Mouse (Mus musculus): ENCODE data around the gene Tnfsfm13. TPM values are rescaled to one million over a fixed set of nuclear protein-coding genes. Genes with fewer than 3 reads are reported as not detected.

Tnfsfm13 gene
- polyA plus RNA-seq, 2 experiments from 2014 or later, result not detected

- ATAC-seq, result no peak
Measured at GRCm38 (mm10) chr11:69645860-69646259, 50.0 kb downstream of the Tnfsfm13 start.

- no peak for ATAC-seq
Measured at GRCm38 (mm10) chr11:69635471-69635870, 60.4 kb downstream of the Tnfsfm13 start.

GRCm38 (mm10) chr11:69633128-69633866, 62.6 kb downstream of the Tnfsfm13 start:
- peak; percentile 24 for ATAC-seq

Other genes starting within 250 kb of the Tnfsfm13 start
- under 1 TPM in 1 of 2 experiments, not detected in 1; 0.09 TPM for gene Dnah2, start 147.0 kb downstream of the Tnfsfm13 start, polyA plus RNA-seq (2017; shearing (Covaris generic))
- under 1 TPM; 0.27 to 0.37 TPM for gene Efnb3, start 135.9 kb downstream of the Tnfsfm13 start, polyA plus RNA-seq (2017; shearing (Covaris generic))
- 10 to 100 TPM; 23.0 to 31.9 TPM for gene Wrap53, start 115.8 kb downstream of the Tnfsfm13 start, polyA plus RNA-seq (2017; shearing (Covaris generic))
- 100 to 1,000 TPM; 307 to 416 TPM for gene Trp53, start 115.7 kb downstream of the Tnfsfm13 start, polyA plus RNA-seq (2017; shearing (Covaris generic))
- not detected for gene Atp1b2, start 90.2 kb downstream of the Tnfsfm13 start, polyA plus RNA-seq (2017; shearing (Covaris generic))
- gene Shbg, start 78.2 kb downstream of the Tnfsfm13 start, polyA plus RNA-seq (2017; shearing (Covaris generic)), result not detected
- gene Sat2, start 74.1 kb downstream of the Tnfsfm13 start, polyA plus RNA-seq (2017; shearing (Covaris generic)), result not detected
- gene Fxr2, start 63.1 kb downstream of the Tnfsfm13 start, polyA plus RNA-seq (2017; shearing (Covaris generic)), result 10 to 100 TPM; 11.0 to 11.2 TPM
- under 1 TPM in 1 of 2 experiments, not detected in 1; 0.81 TPM for gene Sox15, start 40.8 kb downstream of the Tnfsfm13 start, polyA plus RNA-seq (2017; shearing (Covaris generic))
- 10 to 100 TPM; 34.8 to 85.1 TPM for gene Mpdu1, start 33.5 kb downstream of the Tnfsfm13 start, polyA plus RNA-seq (2017; shearing (Covaris generic))
- 1 to 10 TPM; 3.0 to 5.8 TPM for gene Cd68, start 29.9 kb downstream of the Tnfsfm13 start, polyA plus RNA-seq (2017; shearing (Covaris generic))
- gene Eif4a1, start 23.7 kb downstream of the Tnfsfm13 start, polyA plus RNA-seq (2017; shearing (Covaris generic)), result 100 to 1,000 TPM; 166 to 236 TPM
- 10 to 100 TPM; 31.6 to 47.4 TPM for gene Senp3, start 14.0 kb downstream of the Tnfsfm13 start, polyA plus RNA-seq (2017; shearing (Covaris generic))
- not detected for gene Tnfsf13, start 10.3 kb downstream of the Tnfsfm13 start, polyA plus RNA-seq (2017; shearing (Covaris generic))
- gene Tnfsf12, start 249 bp downstream of the Tnfsfm13 start, polyA plus RNA-seq (2017; shearing (Covaris generic)), result under 1 TPM in 1 of 2 experiments, not detected in 1; 0.23 TPM
- gene Polr2a, start 62.5 kb upstream of the Tnfsfm13 start, polyA plus RNA-seq (2017; shearing (Covaris generic)), result 10 to 100 TPM; 25.6 to 36.0 TPM
- not detected for gene Slc35g3, start 65.9 kb upstream of the Tnfsfm13 start, polyA plus RNA-seq (2017; shearing (Covaris generic))
- gene Zbtb4, start 69.8 kb upstream of the Tnfsfm13 start, polyA plus RNA-seq (2017; shearing (Covaris generic)), result 10 to 100 TPM; 11.2 to 11.8 TPM
- gene Chrnb1, start 99.8 kb upstream of the Tnfsfm13 start, polyA plus RNA-seq (2017; shearing (Covaris generic)), result 1 to 10 TPM; 2.9 to 4.5 TPM
- gene Fgf11, start 105.8 kb upstream of the Tnfsfm13 start, polyA plus RNA-seq (2017; shearing (Covaris generic)), result not detected
- not detected for gene Tmem102, start 109.5 kb upstream of the Tnfsfm13 start, polyA plus RNA-seq (2017; shearing (Covaris generic))
- gene Gm39566, start 119.2 kb upstream of the Tnfsfm13 start, polyA plus RNA-seq (2017; shearing (Covaris generic)), result not detected
- not detected for gene Spem2, start 122.4 kb upstream of the Tnfsfm13 start, polyA plus RNA-seq (2017; shearing (Covaris generic))
- gene Spem1, start 126.1 kb upstream of the Tnfsfm13 start, polyA plus RNA-seq (2017; shearing (Covaris generic)), result under 1 TPM in 1 of 2 experiments, not detected in 1; 0.42 TPM
- gene Nlgn2, start 141.7 kb upstream of the Tnfsfm13 start, polyA plus RNA-seq (2017; shearing (Covaris generic)), result 1 to 10 TPM; 1.1 to 1.2 TPM
- gene Tmem256, start 142.4 kb upstream of the Tnfsfm13 start, polyA plus RNA-seq (2017; shearing (Covaris generic)), result 100 to 1,000 TPM in 1 of 2 experiments, 10 to 100 TPM in 1; 93.2 to 114 TPM
- 10 to 100 TPM; 22.4 to 33.5 TPM for gene Plscr3, start 150.3 kb upstream of the Tnfsfm13 start, polyA plus RNA-seq (2017; shearing (Covaris generic))
- not detected for gene Tnk1, start 162.6 kb upstream of the Tnfsfm13 start, polyA plus RNA-seq (2017; shearing (Covaris generic))
- gene Tmem95, start 181.9 kb upstream of the Tnfsfm13 start, polyA plus RNA-seq (2017; shearing (Covaris generic)), result not detected
- gene Kctd11, start 185.3 kb upstream of the Tnfsfm13 start, polyA plus RNA-seq (2017; shearing (Covaris generic)), result 1 to 10 TPM in 1 of 2 experiments, not detected in 1; 1.1 TPM
- gene Acap1, start 199.4 kb upstream of the Tnfsfm13 start, polyA plus RNA-seq (2017; shearing (Covaris generic)), result 100 to 1,000 TPM; 256 to 383 TPM
- 1 to 10 TPM; 1.6 to 2.0 TPM for gene 2810408A11Rik, start 204.9 kb upstream of the Tnfsfm13 start, polyA plus RNA-seq (2017; shearing (Covaris generic))
- gene Neurl4, start 205.0 kb upstream of the Tnfsfm13 start, polyA plus RNA-seq (2017; shearing (Covaris generic)), result 1 to 10 TPM; 8.3 to 9.1 TPM
- gene Gps2, start 217.8 kb upstream of the Tnfsfm13 start, polyA plus RNA-seq (2017; shearing (Covaris generic)), result 100 to 1,000 TPM; 120 to 134 TPM
- gene Eif5a, start 225.9 kb upstream of the Tnfsfm13 start, polyA plus RNA-seq (2017; shearing (Covaris generic)), result 1,000 to 10,000 TPM; 1,067 to 1,377 TPM
- gene Ybx2, start 239.7 kb upstream of the Tnfsfm13 start, polyA plus RNA-seq (2017; shearing (Covaris generic)), result not detected

Data from CD4-positive, CD25-positive, alpha-beta regulatory T cell, adult 4 months (primary cell).